Mouse (Mus musculus): Measurements from ENCODE around the gene Cacna1e. TPM values are rescaled to one million over a fixed set of nuclear protein-coding genes. Genes with fewer than 3 reads are reported as not detected.

The Cacna1e gene
- total and polyA plus RNA-seq, 3 experiments = 0.60 to 8.5 (median 2.5) TPM

GRCm38 (mm10) chr1:154500869-154501268 is 383.4 kb downstream of the Cacna1e start:
- no peak overlapping the region for H3K9ac ChIP-seq (ENCODE audit: insufficient read depth, low read depth)
- in situ Hi-C loops (cut with MboI; ENCODE audit: low pct_ligation_motif_present, low pct_unique_long_range_greater_than_20kb, low sequenced_read_pairs) = no loop called here

GRCm38 (mm10) chr1:154500187-154500866 is 384.0 kb downstream of the Cacna1e start:
- TF ChIP-seq MYC (IDR thresholded peaks at IDR 0.05; ENCODE audit: low read depth, low read length) (no peak), TCF12 (IDR thresholded peaks at IDR 0.05; ENCODE audit: low read depth, low read length) (no peak), JUN (IDR thresholded peaks at IDR 0.05; ENCODE audit: insufficient read depth, low read depth, low read length) (no peak), JUND (conservative IDR thresholded peaks at IDR 0.05; ENCODE audit: low read depth, low read length) (no peak), BHLHE40 (IDR thresholded peaks at IDR 0.05; ENCODE audit: low read depth, low read length) (no peak), SIN3A (IDR thresholded peaks at IDR 0.05; ENCODE audit: low read length) (no peak), NELFE (IDR thresholded peaks at IDR 0.05; ENCODE audit: low read depth, low read length) (no peak), RAD21 (IDR thresholded peaks at IDR 0.05; ENCODE audit: low read depth, low read length) (no peak)
- H3K27ac ChIP-seq (ENCODE audit: insufficient read depth, low read depth) = no peak overlapping the region
- H3K9ac ChIP-seq (ENCODE audit: insufficient read depth, low read depth) = no peak overlapping the region
- H3K9me3 ChIP-seq (replicated peaks; ENCODE audit: low read length) = no peaks in the 10 kb centered on the region
- no peak overlapping the region for H3K4me2 ChIP-seq (ENCODE audit: insufficient read depth, low read depth, poor library complexity, severe bottlenecking)
- DNase-seq (ENCODE audit: extremely low read depth) = no peak
- dilution Hi-C loops (cut with MboI; ENCODE audit: extremely low pct_ligation_motif_present, extremely low pct_unique_long_range_greater_than_20kb, low sequenced_read_pairs) (no loop called here), in situ Hi-C loops (cut with MboI; ENCODE audit: low pct_ligation_motif_present, low pct_unique_long_range_greater_than_20kb, low sequenced_read_pairs) (no loop called here)
- peaks cover 0 to 5% of the 10 kb centered on the region in 2 experiments for H3K36me3 ChIP-seq (replicated peaks in 1 of 2; ENCODE audit: control insufficient read depth in 1 of 2, insufficient read depth in 1 of 2, low read length in 1 of 2)
- peaks cover 0 to 5% of the 10 kb centered on the region in 2 experiments; a peak in 1 of 4 replicates for H3K4me1 ChIP-seq (ENCODE audit: control insufficient read depth in 1 of 2, insufficient read depth in 2 of 2)
- H3K79me2 ChIP-seq (replicated peaks; ENCODE audit: control insufficient read depth, extremely low read depth, insufficient read depth, poor library complexity, severe bottlenecking) = 0 out of 2 replicates have a peak, but pooled peaks cover 3% of the 10 kb centered on the region
- H3K27me3 ChIP-seq (replicated peaks) = no peaks in the 10 kb centered on the region
- H3K4me3 ChIP-seq (replicated peaks in 1 of 3; ENCODE audit: low read depth in 2 of 3, low read length in 2 of 3, poor library complexity in 1 of 3) = no peak overlapping the region

More at GRCm38 (mm10) chr1:154500869-154501268, 383.4 kb downstream of the Cacna1e start:
- Histone ChIP-seq H3K27me3 (replicated peaks) (no peaks in the 10 kb centered on the region), H3K9me3 (replicated peaks; ENCODE audit: low read length) (no peaks in the 10 kb centered on the region), H3K4me1 (ENCODE audit: control insufficient read depth in 1 of 2, insufficient read depth in 2 of 2) (peaks cover 0 to 5% of the 10 kb centered on the region in 2 experiments; a peak in 1 of 4 replicates), H3K4me3 (replicated peaks in 1 of 3; ENCODE audit: low read depth in 2 of 3, low read length in 2 of 3, poor library complexity in 1 of 3) (no peak overlapping the region), H3K4me2 (ENCODE audit: insufficient read depth, low read depth, poor library complexity, severe bottlenecking) (no peak overlapping the region), H3K79me2 (replicated peaks; ENCODE audit: control insufficient read depth, extremely low read depth, insufficient read depth, poor library complexity, severe bottlenecking) (0 out of 2 replicates have a peak, but pooled peaks cover 3% of the 10 kb centered on the region), H3K36me3 (replicated peaks in 1 of 2; ENCODE audit: control insufficient read depth in 1 of 2, insufficient read depth in 1 of 2, low read length in 1 of 2) (peaks cover 0 to 3% of the 10 kb centered on the region in 2 experiments), H3K27ac (ENCODE audit: insufficient read depth, low read depth) (no peak overlapping the region)
- dilution Hi-C loops (cut with MboI; ENCODE audit: extremely low pct_ligation_motif_present, extremely low pct_unique_long_range_greater_than_20kb, low sequenced_read_pairs) = no loop called here
- no peak for TF ChIP-seq MAZ (IDR thresholded peaks at IDR 0.05; ENCODE audit: low read depth, low read length)
- TF ChIP-seq RCOR1 (conservative IDR thresholded peaks at IDR 0.05; ENCODE audit: low read depth, low read length) = no peak
- TF ChIP-seq MAX (IDR thresholded peaks at IDR 0.05; ENCODE audit: low read length) = no peak
- TF ChIP-seq JUN (IDR thresholded peaks at IDR 0.05; ENCODE audit: insufficient read depth, low read depth, low read length) = no peak
- no peak for TF ChIP-seq CTCF (conservative IDR thresholded peaks at IDR 0.05 in 1 of 2, IDR thresholded peaks at IDR 0.05 in 1 of 2; ENCODE audit: low read depth in 2 of 2, low read length in 2 of 2)
- TF ChIP-seq ZKSCAN1 (IDR thresholded peaks at IDR 0.05; ENCODE audit: borderline replicate concordance, low read depth, low read length) = no peak
- TF ChIP-seq POLR2AphosphoS2 (IDR thresholded peaks at IDR 0.05; ENCODE audit: low read depth, low read length) = no peak
- no peak for TF ChIP-seq SIN3A (IDR thresholded peaks at IDR 0.05; ENCODE audit: low read length)
- no peak for TF ChIP-seq ZMIZ1 (IDR thresholded peaks at IDR 0.05; ENCODE audit: low read depth, low read length)
- TF ChIP-seq EP300 (IDR thresholded peaks at IDR 0.05; ENCODE audit: low read length) = no peak
- no peak for TF ChIP-seq ELF1 (IDR thresholded peaks at IDR 0.05; ENCODE audit: low read depth, low read length)
- no peak for TF ChIP-seq RAD21 (IDR thresholded peaks at IDR 0.05; ENCODE audit: low read depth, low read length)
- no peak for TF ChIP-seq ZC3H11A (IDR thresholded peaks at IDR 0.05; ENCODE audit: low read depth, low read length)
- no peak for TF ChIP-seq NRF1 (IDR thresholded peaks at IDR 0.05; ENCODE audit: low read depth, low read length)
- TF ChIP-seq BHLHE40 (IDR thresholded peaks at IDR 0.05; ENCODE audit: low read depth, low read length) = no peak
- DNase-seq (ENCODE audit: extremely low read depth) = no peak
